Mouse (Mus musculus) ES-E14 (cell line): ENCODE results near the gene Errfi1.

Experiments
- CHD2 ChIP-seq: IDR thresholded peaks from 2 replicates; pipeline ENCODE4 v1.6.1; 2014; ENCODE audit warnings: mild to moderate bottlenecking, low read depth, low read length, inconsistent platforms
- HCFC1 ChIP-seq: IDR thresholded peaks from 2 replicates; pipeline ENCODE4 v1.6.1; 2012; ENCODE audit warnings: low read length, inconsistent platforms, borderline replicate concordance; ENCODE audit not compliant: insufficient read depth
- MAFK ChIP-seq: IDR thresholded peaks from 2 replicates; pipeline ENCODE4 v1.6.1; 2014; ENCODE audit warnings: mild to moderate bottlenecking, low read depth, low read length, inconsistent platforms; ENCODE audit not compliant: insufficient read depth

DNA sequence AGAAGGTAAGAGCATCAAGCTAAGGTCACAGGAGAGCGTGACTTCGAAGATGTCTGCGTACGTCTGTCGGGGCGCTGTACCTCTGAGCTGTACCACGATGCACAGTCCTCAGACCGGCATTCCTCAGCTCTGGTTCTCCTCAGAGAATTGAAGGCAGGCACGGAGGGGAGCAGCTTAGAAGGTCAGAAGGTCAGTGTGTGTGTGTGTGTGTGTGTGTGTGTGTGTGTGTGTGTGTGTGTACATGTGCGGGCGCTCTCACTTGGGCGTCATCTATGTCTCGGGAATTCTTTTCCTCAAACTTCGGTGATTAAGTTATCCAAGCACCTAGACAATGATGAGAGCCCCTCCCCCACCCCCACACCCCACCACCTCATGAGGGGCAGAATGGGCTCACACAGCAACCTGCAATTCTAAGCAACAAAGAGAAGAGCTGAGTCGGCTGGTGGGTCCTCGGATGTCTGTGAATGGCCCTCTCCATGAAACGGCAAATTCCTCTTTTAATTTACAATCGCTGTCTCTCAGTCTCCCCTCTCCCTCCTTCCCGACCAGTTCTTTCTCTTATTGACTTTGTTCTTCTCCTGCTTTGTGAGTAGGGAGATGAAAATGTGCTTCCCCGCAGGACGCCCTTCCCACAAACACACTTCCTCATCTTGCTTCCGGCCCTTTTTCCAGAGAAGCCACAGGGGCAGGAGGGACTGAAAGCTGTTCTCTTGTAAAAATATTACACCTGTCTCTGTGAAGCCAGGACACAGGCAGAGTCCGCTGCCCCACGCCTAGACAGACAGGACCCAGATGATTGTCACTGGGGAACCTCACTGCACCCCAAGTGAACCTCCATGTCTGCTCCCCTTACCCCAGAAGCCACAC, 29.9 kb upstream of the Errfi1 start:
- TF ChIP-seq CHD2 (no peak), HCFC1 (no peak), MAFK (no peak)
